Mouse (Mus musculus) T-cell, adult 2 months (primary cell): ENCODE results near the gene Hs6st1.
"Not testable (repeated sequence)": the region's sequence is repeated elsewhere in the genome, so short reads cannot be mapped to it uniquely, and the experiment has no call there.

Experiments used
- DNase-seq: peaks from one replicate; pipeline ENCODE4 v3.0.0; 2022; ENCODE audit warnings: low spot score

The Hs6st1 gene

DNA sequence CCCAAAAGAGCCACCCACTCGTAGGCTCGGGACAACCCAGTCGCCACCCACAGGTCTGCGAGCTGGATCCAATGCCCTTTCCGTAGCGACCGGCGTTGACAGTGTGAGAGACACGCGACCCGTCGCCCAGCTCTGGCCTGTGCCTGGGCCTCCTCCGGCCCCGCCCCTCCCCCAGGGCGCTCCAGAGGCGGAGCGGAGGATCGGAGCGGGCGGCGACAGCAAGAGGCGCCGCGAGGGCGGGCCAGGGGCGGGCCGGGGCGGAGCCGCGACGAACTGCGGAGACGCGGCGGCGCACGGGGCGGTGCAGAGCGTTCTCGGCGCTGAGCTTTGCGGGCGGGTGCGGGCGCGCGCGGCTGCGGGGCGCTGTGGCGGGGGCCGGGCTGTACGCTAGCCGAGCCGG, at the start of gene Hs6st1:
Hs6st1 (plus strand) TSS at position 325 of the 400 bp plus-strand sequence.
- DNase-seq = peak; percentile 90

DNA sequence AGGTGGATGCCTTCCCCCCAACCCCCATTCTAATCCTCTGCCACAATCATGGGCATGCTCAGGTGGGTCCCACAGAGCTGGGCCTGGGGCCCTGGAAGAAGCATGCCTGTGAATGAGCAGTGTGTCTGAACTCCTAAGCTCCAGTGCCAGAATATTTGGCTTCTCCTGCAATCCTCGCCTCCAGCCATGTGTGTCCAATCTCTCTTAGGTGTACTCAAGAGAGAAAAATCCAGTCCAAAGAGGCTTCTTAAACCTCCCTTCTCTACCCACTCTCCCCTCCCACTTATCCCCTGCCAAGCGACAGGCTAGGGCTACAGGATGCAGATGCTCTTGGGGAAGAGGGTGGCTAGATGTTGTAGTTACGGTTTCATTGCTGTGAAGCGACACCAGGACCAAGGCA, 49.6 kb upstream of the Hs6st1 start:
- no peak for DNase-seq

DNA sequence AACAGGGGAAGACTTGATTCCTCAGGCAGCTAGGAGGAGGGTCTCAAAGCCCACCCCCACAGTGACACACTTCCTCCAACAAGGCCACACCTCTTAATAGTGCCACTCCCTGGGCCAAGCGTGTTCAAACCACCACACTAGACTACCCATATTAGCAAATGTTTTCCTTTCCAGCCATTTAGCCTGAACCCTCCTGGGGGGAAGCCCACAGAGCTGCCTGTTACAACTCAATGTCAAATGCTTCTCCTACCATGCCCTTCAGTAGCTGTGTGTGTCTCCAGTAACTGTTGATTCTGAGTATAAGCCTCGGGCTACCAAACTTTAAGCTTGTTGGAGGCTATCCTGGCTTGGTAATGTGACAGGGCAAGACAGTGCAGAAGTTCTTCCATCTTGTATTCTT, 49.0 kb upstream of the Hs6st1 start:
- DNase-seq = no peak

DNA sequence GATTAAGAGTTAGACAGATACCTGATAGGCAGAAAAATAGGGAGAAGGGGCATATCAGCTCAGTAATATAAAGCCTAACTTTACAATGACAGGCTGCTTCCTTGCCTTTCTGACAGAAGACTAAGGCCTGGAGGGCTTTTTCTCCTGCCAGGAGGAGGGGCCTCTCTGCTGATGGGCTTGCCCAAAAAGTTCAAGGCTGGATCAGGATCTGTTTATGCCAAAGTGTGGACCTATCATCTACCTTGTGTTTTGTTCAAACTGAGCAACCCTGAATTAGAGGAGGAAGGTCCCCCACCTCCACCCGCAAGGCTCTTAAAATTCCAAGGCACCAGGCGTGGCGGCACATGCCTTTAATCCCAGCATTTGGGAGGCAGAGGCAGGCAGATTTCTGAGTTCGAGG, 47.9 kb upstream of the Hs6st1 start:
- no peak for DNase-seq

DNA sequence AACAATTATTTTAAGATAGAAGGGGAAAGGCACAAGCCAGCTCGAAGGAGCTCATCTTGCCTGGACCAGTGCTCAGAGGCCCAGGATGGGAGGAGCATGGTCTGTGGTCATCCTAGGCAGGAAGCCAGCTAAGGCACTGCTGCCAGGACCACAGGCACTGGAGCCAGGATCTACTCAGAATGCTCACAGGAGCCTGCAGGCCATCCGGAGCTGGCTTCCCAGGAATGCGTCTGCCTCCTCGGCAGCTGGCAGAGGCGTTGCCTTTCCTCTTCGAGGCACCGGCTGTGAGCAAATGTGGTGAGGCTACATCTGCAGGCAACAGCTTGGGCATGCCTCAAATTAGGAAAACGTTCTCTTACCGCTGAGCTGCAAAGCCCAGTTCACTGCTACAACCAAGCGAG, 37.8 kb upstream of the Hs6st1 start:
- no peak for DNase-seq

DNA sequence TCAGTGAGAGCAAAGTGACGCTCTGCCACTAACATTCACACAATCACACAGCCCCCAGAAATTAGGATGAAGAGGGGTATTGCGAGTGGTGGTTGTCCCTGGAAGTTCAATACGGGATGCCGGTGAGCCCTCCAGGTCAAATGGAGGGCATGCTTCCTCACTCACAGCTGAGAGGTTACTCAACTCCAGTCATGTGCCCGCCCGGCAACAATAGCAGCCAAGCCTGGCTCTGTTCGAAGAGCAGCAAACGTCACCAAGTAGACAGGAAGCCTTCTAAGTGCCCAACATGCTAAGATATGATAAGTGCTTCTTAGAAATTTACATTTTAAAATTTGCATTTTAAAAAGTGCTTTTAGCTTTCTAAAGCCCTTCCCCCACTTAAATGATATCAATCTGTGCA, 29.4 kb upstream of the Hs6st1 start:
- no peak for DNase-seq

DNA sequence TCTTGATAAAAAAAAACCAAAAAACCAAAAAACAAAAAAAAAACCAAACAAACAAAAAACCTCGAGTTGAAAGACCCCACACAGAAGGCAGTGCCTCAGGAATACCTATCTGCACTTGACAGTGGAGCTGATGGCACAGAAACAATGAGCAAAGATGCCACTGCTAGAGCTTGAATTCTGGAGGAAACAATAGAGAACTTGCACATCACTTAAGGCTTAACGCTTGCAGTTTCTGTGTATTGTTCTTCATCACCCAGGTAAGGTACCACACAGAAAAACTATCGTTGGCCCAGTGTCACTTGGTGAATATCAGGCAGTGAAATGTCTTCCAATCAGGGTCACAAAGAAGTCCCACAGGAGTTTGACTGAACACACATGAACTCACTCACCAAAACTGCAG, 26.1 kb upstream of the Hs6st1 start:
- DNase-seq = no peak

DNA sequence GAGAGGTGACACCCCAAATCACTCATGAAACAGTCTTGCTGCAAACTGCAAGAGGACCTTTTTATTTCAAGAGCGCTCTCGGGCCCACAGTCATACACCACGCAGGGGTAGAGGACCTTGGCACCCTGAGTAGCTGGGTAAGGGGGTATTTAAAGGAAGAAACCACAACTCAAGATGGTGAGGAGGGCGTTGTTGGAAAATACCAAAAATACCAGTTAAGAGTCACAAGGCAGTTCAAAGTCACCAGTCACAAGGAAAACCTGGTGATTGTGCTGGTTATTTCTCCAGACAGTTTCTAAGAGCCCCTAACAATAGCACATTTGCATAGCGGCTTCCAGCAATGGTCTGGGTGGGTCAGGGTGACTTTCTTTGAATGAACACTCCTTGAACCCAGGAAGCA, 24.4 kb upstream of the Hs6st1 start:
- not testable (repeated sequence) for DNase-seq

DNA sequence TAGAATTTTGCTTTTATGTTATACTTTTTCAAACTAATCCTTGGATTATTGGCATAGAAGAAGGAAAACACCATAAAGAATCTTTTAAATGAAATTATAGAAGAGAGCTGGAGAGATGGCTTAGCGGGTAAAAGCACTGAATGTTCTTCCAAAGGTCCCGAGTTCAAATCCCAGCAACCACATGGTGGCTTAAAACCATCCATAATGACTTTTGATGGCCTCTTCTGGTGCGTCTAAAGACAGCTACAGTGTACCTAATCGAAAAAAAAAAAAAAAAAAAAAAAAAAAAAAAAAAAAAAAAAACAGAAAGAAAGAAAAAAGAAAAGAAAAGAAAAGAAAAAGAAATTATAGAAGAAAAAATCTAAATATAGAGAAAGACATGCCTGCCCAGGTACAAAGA, 23.9 kb upstream of the Hs6st1 start:
- no peak for DNase-seq

DNA sequence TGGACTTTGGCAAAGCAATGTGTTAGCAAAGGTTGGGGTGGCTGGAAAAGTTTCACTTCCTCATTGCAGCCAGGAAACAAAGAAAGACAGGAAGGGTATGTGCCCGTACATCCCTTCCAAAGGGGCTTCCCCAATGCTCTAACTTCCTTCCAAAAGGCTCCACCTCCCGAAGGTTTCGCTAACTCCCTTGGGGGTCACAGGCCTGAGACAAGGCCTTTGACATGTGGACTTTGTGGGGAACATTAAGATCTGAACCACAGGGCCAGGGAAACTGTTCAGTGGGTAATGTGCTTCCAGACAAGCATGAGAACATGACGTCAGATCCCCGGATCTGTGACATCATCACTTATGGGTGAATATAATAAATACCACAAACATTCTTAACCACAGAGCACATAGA, 15.5 kb upstream of the Hs6st1 start:
- no peak for DNase-seq

DNA sequence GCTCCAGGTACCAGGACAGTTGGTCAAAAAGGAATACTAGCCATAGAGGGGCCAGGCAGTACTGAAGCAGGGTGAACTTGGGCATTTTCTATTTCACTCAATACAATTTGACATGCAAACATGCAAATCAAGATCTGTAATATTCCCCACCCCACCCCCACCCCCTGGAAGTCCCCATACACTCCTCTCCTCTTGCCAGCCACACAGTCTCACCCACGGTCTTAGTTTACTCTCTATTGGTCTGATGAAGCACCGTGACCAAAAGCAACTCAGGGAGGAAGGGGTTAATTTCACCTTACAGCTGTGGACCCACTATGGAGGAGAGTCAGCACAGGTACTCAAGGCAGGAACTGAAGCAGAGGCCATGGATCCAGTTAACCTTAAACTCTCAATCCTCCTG, 14.6 kb upstream of the Hs6st1 start:
- DNase-seq = no peak

DNA sequence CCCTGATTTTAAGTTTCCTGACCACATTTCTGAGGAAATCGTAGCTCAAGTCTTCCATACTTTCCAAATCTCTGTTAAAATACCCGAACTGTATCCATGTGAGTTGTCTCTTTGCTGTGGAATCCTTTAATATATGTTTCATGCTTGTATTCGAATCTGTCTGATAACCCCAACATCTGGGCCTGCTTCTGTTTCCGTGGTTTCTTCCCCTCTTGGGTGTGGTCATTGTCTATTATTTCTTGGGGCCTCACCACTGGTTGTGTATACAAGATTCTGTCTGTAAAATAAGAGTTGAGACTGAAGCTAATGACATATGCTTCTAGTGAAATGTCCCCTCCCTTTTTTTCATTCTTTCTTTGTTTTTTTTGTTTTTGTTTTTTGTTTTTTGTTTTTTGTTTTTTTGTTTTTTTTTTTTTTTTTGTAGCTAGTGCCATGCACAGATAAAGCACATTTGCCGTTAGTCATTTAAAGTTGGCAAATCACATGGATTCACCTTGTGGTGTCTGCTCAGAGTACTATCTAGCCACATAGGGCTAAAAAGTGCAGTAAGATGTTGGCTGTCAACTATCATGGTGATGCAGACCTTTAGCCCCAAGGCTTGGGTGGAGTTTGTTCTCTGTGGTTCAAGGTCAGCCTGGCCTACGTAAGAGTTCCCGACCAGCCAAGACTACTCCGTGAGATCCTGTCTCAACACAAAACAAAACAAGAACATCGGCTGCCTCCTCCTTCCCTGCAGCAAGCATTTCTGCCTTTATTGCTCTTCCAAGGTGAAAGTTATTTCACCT, 13.8 kb upstream of the Hs6st1 start:
- DNase-seq = no peak

DNA sequence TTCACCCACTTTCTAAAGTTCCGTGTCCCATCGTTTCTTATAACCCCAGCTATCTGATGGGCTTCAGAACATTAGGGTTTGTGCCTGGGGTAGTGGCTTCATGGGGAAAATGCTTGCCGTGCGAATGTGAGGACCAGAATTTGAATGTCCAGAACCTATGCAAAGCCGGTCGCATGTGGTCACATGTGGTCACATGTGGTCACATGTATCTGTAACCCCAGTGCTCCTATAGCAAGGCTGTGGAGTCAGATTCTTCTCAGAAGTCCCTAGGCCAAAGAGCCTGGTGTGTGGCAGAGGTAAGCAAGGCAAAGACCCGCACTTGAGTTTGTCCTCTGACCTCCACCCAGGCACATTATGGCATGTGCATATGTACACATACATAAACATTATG, 13.2 kb upstream of the Hs6st1 start:
- no peak for DNase-seq

DNA sequence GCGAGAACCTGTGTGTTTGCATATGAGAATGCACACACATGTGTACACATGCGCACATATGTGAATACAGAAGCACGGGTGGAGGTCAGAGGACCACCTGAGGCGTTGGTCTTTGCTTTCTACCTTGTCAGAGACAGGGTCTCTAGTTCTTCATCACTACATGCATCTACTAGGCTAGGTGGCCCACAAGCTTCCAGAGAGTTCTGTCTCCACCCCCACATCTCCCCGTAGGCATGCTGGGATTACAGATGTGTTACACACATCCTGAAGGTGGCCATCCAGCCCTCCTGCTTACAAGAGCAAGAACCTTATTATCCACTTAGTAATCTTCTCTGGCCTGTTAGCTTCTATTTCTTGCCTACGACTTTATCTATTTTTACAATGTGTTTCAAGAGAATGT, 8.8 kb upstream of the Hs6st1 start:
- DNase-seq = no peak

DNA sequence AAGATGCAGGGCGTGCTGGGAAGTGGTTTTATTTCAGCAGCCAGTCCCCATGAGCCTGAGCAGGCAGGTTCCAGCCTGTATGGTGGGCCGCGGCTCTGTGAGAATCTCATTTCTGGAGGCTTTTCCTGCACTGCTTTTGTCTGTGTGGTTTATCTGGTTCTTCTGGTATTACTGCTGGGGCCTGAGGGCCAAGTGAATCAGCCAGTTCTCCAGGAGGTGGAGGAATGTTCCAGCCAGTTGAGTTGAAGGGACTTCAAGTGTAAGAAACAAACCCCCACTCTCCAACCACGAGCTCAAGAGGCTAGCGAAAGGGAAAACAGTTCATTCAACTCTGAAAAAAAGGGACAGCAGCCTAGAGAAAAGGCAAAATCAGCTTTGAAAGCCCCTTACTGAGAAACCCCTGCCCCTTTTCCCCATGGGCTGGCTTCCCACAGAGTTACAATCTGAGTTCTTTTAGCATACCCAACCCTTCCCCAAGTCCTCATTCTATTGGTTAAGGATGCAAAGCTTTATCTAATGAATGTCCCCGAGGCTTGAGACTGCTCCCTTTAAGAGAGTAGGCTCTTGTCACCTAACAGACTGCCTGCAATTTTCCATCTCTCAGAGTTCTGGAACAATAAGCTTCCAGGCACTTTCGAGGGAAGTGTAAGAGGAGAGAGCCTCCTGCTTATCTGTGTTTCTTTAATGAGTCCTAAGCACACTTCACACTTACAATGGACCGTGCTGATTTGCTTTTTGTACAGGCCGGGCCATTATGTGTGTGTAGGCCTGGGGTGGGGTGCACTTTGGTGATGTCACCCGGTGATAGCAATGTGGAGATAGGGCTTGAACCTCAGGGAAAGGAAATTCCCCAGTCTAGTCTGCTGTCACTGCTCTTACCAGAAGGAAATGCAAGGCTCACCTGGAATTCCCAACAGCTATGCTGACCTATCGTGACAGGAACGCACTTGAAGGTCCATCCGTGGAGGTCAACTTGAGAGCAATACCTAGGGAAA, 7.9 kb upstream of the Hs6st1 start:
- no peak for DNase-seq

DNA sequence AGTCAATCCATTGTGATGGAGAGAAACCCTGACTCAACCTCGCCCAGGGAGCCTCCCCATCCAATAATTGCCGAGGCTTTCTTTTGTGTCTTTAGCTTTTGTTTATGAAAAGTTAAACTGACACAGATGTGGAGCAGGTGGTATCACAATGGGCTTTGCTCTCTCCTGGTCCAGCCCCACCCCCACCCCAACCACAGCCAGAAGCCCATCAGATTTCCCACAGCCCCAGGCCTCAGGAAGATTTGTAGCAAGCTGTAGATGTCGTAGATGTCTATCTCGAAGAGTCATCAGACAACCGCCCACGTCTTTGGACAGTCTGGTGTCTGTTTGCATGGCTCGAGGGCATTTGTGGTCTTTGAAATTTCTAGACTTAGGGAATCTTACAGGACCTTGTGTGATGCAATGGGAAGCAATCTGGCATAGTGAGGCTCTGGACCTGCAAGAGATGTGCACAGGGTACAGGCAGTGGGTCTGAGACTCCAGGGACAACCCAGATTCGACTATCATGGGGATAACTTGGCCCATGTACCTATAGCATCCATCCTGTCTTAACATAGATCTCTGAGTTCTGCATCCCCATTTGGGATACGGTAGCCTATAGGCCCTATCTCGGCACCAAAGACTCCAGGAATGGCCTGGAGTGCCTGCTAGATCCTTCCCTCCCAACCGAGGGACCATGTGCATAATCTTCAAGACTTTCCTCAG, 6.8 kb upstream of the Hs6st1 start:
- no peak for DNase-seq

DNA sequence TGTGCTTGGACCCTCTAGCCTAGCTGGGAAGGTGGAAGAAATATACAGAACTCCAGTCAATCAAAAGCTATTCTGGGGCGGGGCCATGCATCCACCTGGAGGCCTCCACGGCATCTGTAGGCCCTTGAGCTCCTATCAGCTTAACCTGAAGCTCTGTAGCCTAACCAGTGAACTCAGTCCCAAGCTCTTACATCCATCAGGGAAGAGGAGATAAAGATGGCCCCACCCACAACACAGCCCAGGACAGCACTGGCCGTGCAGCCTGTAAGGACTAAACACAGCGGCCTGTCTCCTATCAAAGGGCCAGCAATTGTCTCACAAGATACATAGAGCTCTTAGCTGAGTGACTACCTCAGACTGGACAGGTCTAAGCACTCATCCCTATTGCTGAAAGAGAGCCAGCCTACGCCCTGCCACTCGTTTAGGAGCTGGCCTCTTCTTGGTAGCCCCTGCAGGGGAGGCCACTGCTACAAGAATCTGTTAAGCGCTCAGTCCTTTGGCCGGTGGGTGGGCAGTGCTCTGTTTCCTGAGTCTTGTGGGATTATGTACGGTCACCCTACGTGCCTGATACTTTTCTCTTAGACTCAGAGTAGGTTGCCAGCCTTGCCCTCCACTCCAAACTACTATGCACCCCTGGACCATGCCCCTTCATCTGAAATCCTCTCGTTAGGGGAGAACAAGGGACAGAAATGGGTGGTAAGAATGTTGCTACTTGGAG, 6.0 kb upstream of the Hs6st1 start:
- no peak for DNase-seq

DNA sequence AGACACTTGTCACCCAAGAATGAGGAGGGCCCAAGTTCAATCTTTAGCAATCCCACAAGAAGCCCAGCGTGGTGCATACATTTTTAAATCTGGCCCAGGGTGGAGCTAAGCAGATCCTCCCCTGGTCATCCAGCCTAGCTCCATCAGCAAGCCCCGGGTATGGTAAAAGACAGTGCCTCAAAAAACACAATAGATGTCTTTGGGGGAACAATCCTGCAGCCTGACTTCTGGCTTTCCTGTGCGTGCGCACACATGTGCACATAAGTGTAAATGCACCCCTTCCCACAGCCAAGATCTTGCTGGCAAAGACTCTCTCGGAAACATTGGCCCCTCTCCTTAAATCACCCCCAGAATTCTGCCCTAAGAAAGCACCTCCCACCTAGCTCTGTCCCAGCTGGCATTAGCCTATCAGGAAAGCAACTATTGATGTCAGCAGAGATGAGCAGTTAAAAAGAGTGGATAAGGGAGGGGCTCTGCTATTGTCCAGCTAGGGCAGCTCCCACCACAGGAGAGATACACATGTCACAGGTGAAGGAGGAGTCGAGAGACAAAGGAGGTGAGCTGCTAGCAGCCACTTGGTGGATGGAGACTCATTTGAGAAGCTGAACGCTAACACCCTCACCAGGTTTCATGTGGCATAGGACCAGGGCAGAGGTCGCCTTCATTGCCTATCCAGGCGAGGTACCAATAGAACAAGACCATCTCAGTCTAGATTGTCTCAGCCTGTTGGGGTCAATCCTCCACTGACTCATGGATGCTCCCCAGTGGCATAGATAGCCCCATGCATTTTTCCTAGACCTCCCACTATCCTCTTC, 5.2 kb upstream of the Hs6st1 start:
- no peak for DNase-seq

DNA sequence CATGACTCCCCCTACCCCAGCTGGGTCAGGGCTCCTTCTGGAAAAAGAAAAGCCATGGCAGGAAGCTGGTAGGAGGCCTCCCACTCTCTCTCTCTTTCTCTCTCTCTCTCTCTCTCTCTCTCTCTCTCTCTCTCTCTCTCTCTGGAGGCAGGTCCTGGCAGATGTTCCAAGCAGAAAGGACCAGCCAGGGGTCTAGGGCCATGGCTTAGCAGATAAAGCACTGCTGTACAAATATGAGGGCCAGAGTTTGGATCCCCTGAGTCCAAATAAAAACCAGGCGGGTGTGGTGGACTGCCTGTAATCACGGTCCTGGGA, 4.6 kb upstream of the Hs6st1 start:
- no peak for DNase-seq

DNA sequence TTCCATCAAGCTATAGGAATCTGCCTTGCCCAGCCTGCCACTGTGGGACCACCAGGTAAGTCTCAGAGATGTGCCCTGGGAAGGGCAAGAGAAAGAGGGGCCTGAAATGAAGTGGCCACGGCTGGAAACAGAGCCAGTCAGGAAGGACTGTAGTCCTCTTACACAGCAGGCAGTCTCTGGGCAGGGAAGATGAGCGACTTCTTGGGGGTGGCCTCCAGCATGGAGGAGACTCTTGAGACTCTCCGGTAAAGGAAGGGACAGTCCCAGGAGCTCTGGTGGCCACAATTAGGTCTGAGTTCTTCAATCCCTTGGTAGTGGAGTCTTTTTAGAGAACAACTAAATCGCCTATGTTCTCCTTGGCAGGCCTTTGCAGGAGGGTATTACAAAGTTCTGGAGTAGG, 4.0 kb upstream of the Hs6st1 start:
- DNase-seq = no peak
